ENCODE assay signal across 8 mouse cellular contexts in the genomic region with DNA sequence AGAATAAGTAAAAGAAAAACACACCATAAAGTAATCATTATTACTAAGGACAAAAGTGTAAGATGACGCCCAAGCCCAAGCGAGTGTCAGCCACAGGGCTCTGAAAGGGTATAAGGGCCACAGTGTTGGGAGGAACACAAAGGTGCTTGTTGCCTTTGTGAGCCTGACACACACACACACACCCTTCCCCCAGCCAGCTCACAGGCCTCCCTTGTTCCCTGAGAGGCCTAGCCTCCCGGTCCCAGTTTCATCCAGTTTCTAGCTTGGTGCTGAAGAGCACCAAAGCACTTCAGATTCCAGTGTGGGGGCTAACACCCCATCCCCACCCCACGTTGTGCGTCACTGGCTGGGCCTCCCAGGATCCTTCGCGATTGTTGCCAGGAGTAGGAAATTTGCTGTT. TPM values are rescaled to one million over a fixed set of nuclear protein-coding genes. Genes with fewer than 3 reads are reported as not detected.
DNase-seq lines count a peak whose midpoint lies in the region; ATAC-seq and TF ChIP-seq lines count a peak whose summit lies in the region.

No protein-coding gene starts in this region.

- no peaks in the 10 kb centered on the region for H3K36me3 ChIP-seq in hindbrain, embryonic 11.5 days (ENCODE audit: control insufficient read depth, insufficient read depth, low read length)
- no peaks in the 10 kb centered on the region for H3K36me3 ChIP-seq in limb, embryonic 15.5 days
- H3K36me3 ChIP-seq in intestine, postnatal 0 days (ENCODE audit: control insufficient read depth, insufficient read depth) = no peaks in the 10 kb centered on the region

- DNase-seq in cerebellum, adult 18-20 months = peak; percentile 5 to 13
- DNase-seq in cerebellum, postnatal 36 days = no peak
- DNase-seq in R1 (ENCODE audit: low read depth, low spot score) = peak; percentile 35
- peak; percentile 40 for DNase-seq in hindbrain, embryonic 11.5 days (ENCODE audit: low spot score)
- no peak for DNase-seq in ovary, postnatal 10 days (ENCODE audit: low spot score)
- DNase-seq in urinary bladder, postnatal 14 days (ENCODE audit: low spot score) = no peak

- H3K4me2 ChIP-seq in hindbrain, embryonic 11.5 days (replicated peaks; ENCODE audit: low read depth, low read length) = no peak overlapping the region
- no peak overlapping the region for H3K4me2 ChIP-seq in limb, embryonic 15.5 days
- H3K4me2 ChIP-seq in intestine, postnatal 0 days (replicated peaks; ENCODE audit: low read depth) = no peak overlapping the region

- no peak overlapping the region for H3K9ac ChIP-seq in hindbrain, embryonic 11.5 days (ENCODE audit: low read depth, low read length)
- H3K9ac ChIP-seq in limb, embryonic 15.5 days = no peak overlapping the region
- H3K9ac ChIP-seq in intestine, postnatal 0 days (ENCODE audit: low read depth, low read length) = no peak overlapping the region

- H3K27me3 ChIP-seq in hindbrain, embryonic 11.5 days (ENCODE audit: control insufficient read depth, insufficient read depth, low read length) = no peaks in the 10 kb centered on the region
- H3K27me3 ChIP-seq in limb, embryonic 15.5 days = no peaks in the 10 kb centered on the region
- H3K27me3 ChIP-seq in intestine, postnatal 0 days (replicated peaks; ENCODE audit: control insufficient read depth, insufficient read depth, low read length) = no peaks in the 10 kb centered on the region

- no peak overlapping the region for H3K4me3 ChIP-seq in hindbrain, embryonic 11.5 days (ENCODE audit: low read depth, low read length)
- H3K4me3 ChIP-seq in limb, embryonic 15.5 days = no peak overlapping the region
- no peak overlapping the region for H3K4me3 ChIP-seq in intestine, postnatal 0 days (ENCODE audit: low read depth, low read length)

- peak; percentile 58; the same call in 1 of the 2 replicates for ATAC-seq in hindbrain, embryonic 11.5 days (ENCODE audit: low FRiP score)
- ATAC-seq in limb, embryonic 15.5 days (ENCODE audit: insufficient number of reproducible peaks, low FRiP score, low TSS enrichment, low read depth) = peak; percentile 27; the same call in 1 of the 2 replicates
- no peak for ATAC-seq in intestine, postnatal 0 days

- no peaks in the 10 kb centered on the region for H3K9me3 ChIP-seq in hindbrain, embryonic 11.5 days (ENCODE audit: control insufficient read depth, low read length)
- H3K9me3 ChIP-seq in limb, embryonic 15.5 days = no peaks in the 10 kb centered on the region
- no peaks in the 10 kb centered on the region for H3K9me3 ChIP-seq in intestine, postnatal 0 days (ENCODE audit: control insufficient read depth)

- H3K27ac ChIP-seq in hindbrain, embryonic 11.5 days (ENCODE audit: low read depth, low read length) = no peak overlapping the region
- peak overlapping the region; percentile 22; the same call in 1 of the 2 replicates for H3K27ac ChIP-seq in limb, embryonic 15.5 days
- no peak overlapping the region for H3K27ac ChIP-seq in intestine, postnatal 0 days (ENCODE audit: low read depth, low read length)

- WGBS in hindbrain, embryonic 11.5 days = 57% methylated on average over 7 of the region's 7 CpGs
- 32% methylated on average over 7 of the region's 7 CpGs for WGBS in limb, embryonic 15.5 days
- WGBS in intestine, postnatal 0 days = 76% methylated on average over 7 of the region's 7 CpGs

- 0 out of 2 replicates have a peak, but pooled peaks cover 2% of the 10 kb centered on the region for H3K4me1 ChIP-seq in hindbrain, embryonic 11.5 days (replicated peaks; ENCODE audit: control insufficient read depth, insufficient read depth, low read length)
- peaks cover 13% of the 10 kb centered on the region for H3K4me1 ChIP-seq in limb, embryonic 15.5 days
- H3K4me1 ChIP-seq in intestine, postnatal 0 days (replicated peaks; ENCODE audit: control insufficient read depth, insufficient read depth, low read length) = no peaks in the 10 kb centered on the region

- no peak for TF ChIP-seq CTCF in intestine, postnatal 0 days (IDR thresholded peaks at IDR 0.05; ENCODE audit: low read depth)

RNA-seq across cellular contexts. Expression of a gene that starts 14.7 kb away (rescaled TPM):
- polyA plus RNA-seq in hindbrain, embryonic 11.5 days (2014; fragmentation: Nextera tagmentation; extraction: Ambion mirVana) = 14.0 and 17.0 TPM in 2 replicates
- polyA plus RNA-seq in limb, embryonic 15.5 days (2015; fragmentation: Nextera tagmentation; extraction: Ambion mirVana) = 6.0 and 6.9 TPM in 2 replicates
- polyA plus RNA-seq in intestine, postnatal 0 days (2015; fragmentation: Nextera tagmentation; extraction: Ambion mirVana) = 1.3 and 1.6 TPM in 2 replicates

Comparison
In these comparisons a context has a peak if more than half of its experiments do, and no peak if none do; other contexts are left out.
1. DNase-seq: peak in cerebellum, adult 18-20 months (2 of 2), R1 (single experiment) and hindbrain, embryonic 11.5 days (single experiment); none in cerebellum, postnatal 36 days (0 of 2), ovary, postnatal 10 days (single experiment) and urinary bladder, postnatal 14 days (single experiment).